Mouse (Mus musculus): ENCODE data around the gene Sobp.
A peak's percentile ranks its signal among the peaks of the same experiment; 100 is the strongest.

Gene Sobp

GRCm38 (mm10) chr10:42991018-42991417 lies 183.3 kb downstream of the Sobp start:
- no peak for DNase-seq (ENCODE audit: low read depth)

- peak; percentile 84 for DNase-seq (ENCODE audit: low read depth)
Measured at GRCm38 (mm10) chr10:42989910-42990309, 184.4 kb downstream of the Sobp start.

- DNase-seq (ENCODE audit: low read depth), result no peak
Measured at GRCm38 (mm10) chr10:42988627-42989026, 185.7 kb downstream of the Sobp start.

- DNase-seq (ENCODE audit: low read depth), result peak; percentile 48
Measured at GRCm38 (mm10) chr10:42987594-42988052, 186.7 kb downstream of the Sobp start.

GRCm38 (mm10) chr10:42984886-42985285 lies 189.4 kb downstream of the Sobp start:
- DNase-seq (ENCODE audit: low read depth), result no peak

GRCm38 (mm10) chr10:42980999-42981757 lies 193.2 kb downstream of the Sobp start:
- no peak for DNase-seq (ENCODE audit: low read depth)

GRCm38 (mm10) chr10:42978346-42978745 lies 196.0 kb downstream of the Sobp start:
- no peak for DNase-seq (ENCODE audit: low read depth)

GRCm38 (mm10) chr10:42976577-42976976 lies 197.8 kb downstream of the Sobp start:
- DNase-seq (ENCODE audit: low read depth), result no peak

GRCm38 (mm10) chr10:42973537-42973936 lies 200.8 kb downstream of the Sobp start:
- no peak for DNase-seq (ENCODE audit: low read depth)

GRCm38 (mm10) chr10:42972504-42973172 lies 201.7 kb downstream of the Sobp start:
- peak; percentile 59 for DNase-seq (ENCODE audit: low read depth)

- DNase-seq (ENCODE audit: low read depth), result no peak
Measured at GRCm38 (mm10) chr10:42968332-42968731, 206.0 kb downstream of the Sobp start.

- DNase-seq (ENCODE audit: low read depth), result no peak
Measured at GRCm38 (mm10) chr10:42963061-42963460, 211.3 kb downstream of the Sobp start.

- peak; percentile 56 for DNase-seq (ENCODE audit: low read depth)
Measured at GRCm38 (mm10) chr10:42962655-42963054, 211.7 kb downstream of the Sobp start.

- DNase-seq (ENCODE audit: low read depth), result no peak
Measured at GRCm38 (mm10) chr10:42962181-42962601, 212.1 kb downstream of the Sobp start.

GRCm38 (mm10) chr10:42961771-42962170 lies 212.6 kb downstream of the Sobp start:
- DNase-seq (ENCODE audit: low read depth), result no peak

- no peak for DNase-seq (ENCODE audit: low read depth)
Measured at GRCm38 (mm10) chr10:42958686-42959085, 215.6 kb downstream of the Sobp start.

- DNase-seq (ENCODE audit: low read depth), result peak; percentile 79
Measured at GRCm38 (mm10) chr10:42957881-42958651, 216.3 kb downstream of the Sobp start.

GRCm38 (mm10) chr10:42955205-42955604 lies 219.1 kb downstream of the Sobp start:
- DNase-seq (ENCODE audit: low read depth), result no peak

GRCm38 (mm10) chr10:42953601-42954000 lies 220.7 kb downstream of the Sobp start:
- DNase-seq (ENCODE audit: low read depth), result no peak
